Mouse (Mus musculus) E14TG2a.4 (cell line): ENCODE data around the gene Bche.

Source experiments
- CTCF ChIP-seq: conservative IDR thresholded peaks from 2 replicates; pipeline ENCODE4 v1.5.1; 2014; ENCODE audit warnings: low read length
- NANOG ChIP-seq: IDR thresholded peaks from 2 replicates; pipeline ENCODE4 v1.6.1; 2014; ENCODE audit warnings: borderline replicate concordance, low read length, mixed read lengths

GRCm38 (mm10) chr3:73729511-73729910 lies 21.3 kb upstream of the Bche start:
- TF ChIP-seq CTCF (no peak), NANOG (no peak)
